Mouse (Mus musculus): ENCODE measurements around the gene Fn1. TPM values are rescaled to one million over a fixed set of nuclear protein-coding genes. Genes with fewer than 3 reads are reported as not detected.

Gene Fn1
- polyA plus RNA-seq, 1 experiment = 299 TPM

- H3K4me3 ChIP-seq (ENCODE audit: insufficient read depth, poor library complexity, severe bottlenecking) = no peak overlapping the region
- peaks cover 71% of the 10 kb centered on the region for H3K36me3 ChIP-seq (ENCODE audit: control insufficient read depth, insufficient read depth)
- H3K79me2 ChIP-seq (ENCODE audit: control insufficient read depth, insufficient read depth) = no peaks in the 10 kb centered on the region
- no peak for TF ChIP-seq FOSL1 (IDR thresholded peaks at IDR 0.05; ENCODE audit: insufficient read depth, low read length, poor library complexity, severe bottlenecking)
- no peak for TF ChIP-seq CTCF (IDR thresholded peaks at IDR 0.05; ENCODE audit: control insufficient read depth, insufficient read depth, insufficient read length)
- TF ChIP-seq CEBPB (IDR thresholded peaks at IDR 0.05; ENCODE audit: low read depth) = no peak
- no peak for TF ChIP-seq MAX (IDR thresholded peaks at IDR 0.05)
- no peak for TF ChIP-seq USF1 (IDR thresholded peaks at IDR 0.05; ENCODE audit: low read depth)
- no peak for TF ChIP-seq MYOD1 (IDR thresholded peaks at IDR 0.05; ENCODE audit: control insufficient read depth, insufficient read length, low read depth)
- no peak for TF ChIP-seq MYOG (IDR thresholded peaks at IDR 0.05; ENCODE audit: control insufficient read depth, extremely low read depth, insufficient read length)
- no peaks in the 10 kb centered on the region for H3K79me3 ChIP-seq (ENCODE audit: low read depth)
- no peaks in the 10 kb centered on the region for H3K27me3 ChIP-seq (ENCODE audit: control insufficient read depth, insufficient read depth, insufficient read length)
- H3ac ChIP-seq (ENCODE audit: control insufficient read depth, insufficient read length, low read depth) = no peak overlapping the region
Measured at GRCm38 (mm10) chr1:71580408-71580807, 72.6 kb downstream of the Fn1 start.

- no peak for TF ChIP-seq MAX (IDR thresholded peaks at IDR 0.05)
- TF ChIP-seq CEBPB (IDR thresholded peaks at IDR 0.05; ENCODE audit: low read depth) = no peak
- TF ChIP-seq USF1 (IDR thresholded peaks at IDR 0.05; ENCODE audit: low read depth) = no peak
- TF ChIP-seq FOSL1 (IDR thresholded peaks at IDR 0.05; ENCODE audit: insufficient read depth, low read length, poor library complexity, severe bottlenecking) = no peak
- no peak for TF ChIP-seq MYOD1 (IDR thresholded peaks at IDR 0.05; ENCODE audit: control insufficient read depth, insufficient read length, low read depth)
- no peak for TF ChIP-seq MYOG (IDR thresholded peaks at IDR 0.05; ENCODE audit: control insufficient read depth, extremely low read depth, insufficient read length)
- TF ChIP-seq CTCF (IDR thresholded peaks at IDR 0.05; ENCODE audit: control insufficient read depth, insufficient read depth, insufficient read length) = no peak
- Histone ChIP-seq H3ac (ENCODE audit: control insufficient read depth, insufficient read length, low read depth) (no peak overlapping the region), H3K27me3 (ENCODE audit: control insufficient read depth, insufficient read depth, insufficient read length) (no peaks in the 10 kb centered on the region), H3K79me3 (ENCODE audit: low read depth) (peaks cover 2% of the 10 kb centered on the region), H3K36me3 (ENCODE audit: control insufficient read depth, insufficient read depth) (peaks cover 72% of the 10 kb centered on the region), H3K79me2 (ENCODE audit: control insufficient read depth, insufficient read depth) (no peaks in the 10 kb centered on the region), H3K4me3 (ENCODE audit: insufficient read depth, poor library complexity, severe bottlenecking) (no peak overlapping the region)
Measured at GRCm38 (mm10) chr1:71579526-71579925, 73.5 kb downstream of the Fn1 start.

- peaks cover 92% of the 10 kb centered on the region for H3K36me3 ChIP-seq (ENCODE audit: control insufficient read depth, insufficient read depth)
- H3K79me3 ChIP-seq (ENCODE audit: low read depth) = peaks cover 2% of the 10 kb centered on the region
- no peak overlapping the region for H3ac ChIP-seq (ENCODE audit: control insufficient read depth, insufficient read length, low read depth)
- H3K4me3 ChIP-seq (ENCODE audit: insufficient read depth, poor library complexity, severe bottlenecking) = no peak overlapping the region
- H3K27me3 ChIP-seq (ENCODE audit: control insufficient read depth, insufficient read depth, insufficient read length) = no peaks in the 10 kb centered on the region
- no peaks in the 10 kb centered on the region for H3K79me2 ChIP-seq (ENCODE audit: control insufficient read depth, insufficient read depth)
- TF ChIP-seq CEBPB (IDR thresholded peaks at IDR 0.05; ENCODE audit: low read depth) (no peak), USF1 (IDR thresholded peaks at IDR 0.05; ENCODE audit: low read depth) (no peak), FOSL1 (IDR thresholded peaks at IDR 0.05; ENCODE audit: insufficient read depth, low read length, poor library complexity, severe bottlenecking) (no peak), MYOD1 (IDR thresholded peaks at IDR 0.05; ENCODE audit: control insufficient read depth, insufficient read length, low read depth) (no peak), MAX (IDR thresholded peaks at IDR 0.05) (no peak), MYOG (IDR thresholded peaks at IDR 0.05; ENCODE audit: control insufficient read depth, extremely low read depth, insufficient read length) (no peak), CTCF (IDR thresholded peaks at IDR 0.05; ENCODE audit: control insufficient read depth, insufficient read depth, insufficient read length) (no peak)
Measured at GRCm38 (mm10) chr1:71576837-71577236, 76.2 kb downstream of the Fn1 start.

GRCm38 (mm10) chr1:71575987-71576386 lies 77.0 kb downstream of the Fn1 start:
- no peaks in the 10 kb centered on the region for H3K27me3 ChIP-seq (ENCODE audit: control insufficient read depth, insufficient read depth, insufficient read length)
- no peaks in the 10 kb centered on the region for H3K79me2 ChIP-seq (ENCODE audit: control insufficient read depth, insufficient read depth)
- H3K36me3 ChIP-seq (ENCODE audit: control insufficient read depth, insufficient read depth) = peaks cover 99% of the 10 kb centered on the region
- peaks cover 2% of the 10 kb centered on the region for H3K79me3 ChIP-seq (ENCODE audit: low read depth)
- H3K4me3 ChIP-seq (ENCODE audit: insufficient read depth, poor library complexity, severe bottlenecking) = no peak overlapping the region
- no peak overlapping the region for H3ac ChIP-seq (ENCODE audit: control insufficient read depth, insufficient read length, low read depth)
- no peak for TF ChIP-seq MYOD1 (IDR thresholded peaks at IDR 0.05; ENCODE audit: control insufficient read depth, insufficient read length, low read depth)
- TF ChIP-seq USF1 (IDR thresholded peaks at IDR 0.05; ENCODE audit: low read depth) = no peak
- TF ChIP-seq MAX (IDR thresholded peaks at IDR 0.05) = no peak
- no peak for TF ChIP-seq CEBPB (IDR thresholded peaks at IDR 0.05; ENCODE audit: low read depth)
- no peak for TF ChIP-seq CTCF (IDR thresholded peaks at IDR 0.05; ENCODE audit: control insufficient read depth, insufficient read depth, insufficient read length)
- TF ChIP-seq MYOG (IDR thresholded peaks at IDR 0.05; ENCODE audit: control insufficient read depth, extremely low read depth, insufficient read length) = no peak
- TF ChIP-seq FOSL1 (IDR thresholded peaks at IDR 0.05; ENCODE audit: insufficient read depth, low read length, poor library complexity, severe bottlenecking) = no peak

GRCm38 (mm10) chr1:71570116-71570515 lies 82.9 kb downstream of the Fn1 start:
- TF ChIP-seq MAX (IDR thresholded peaks at IDR 0.05) = no peak
- TF ChIP-seq FOSL1 (IDR thresholded peaks at IDR 0.05; ENCODE audit: insufficient read depth, low read length, poor library complexity, severe bottlenecking) = no peak
- TF ChIP-seq MYOG (IDR thresholded peaks at IDR 0.05; ENCODE audit: control insufficient read depth, extremely low read depth, insufficient read length) = no peak
- no peak for TF ChIP-seq MYOD1 (IDR thresholded peaks at IDR 0.05; ENCODE audit: control insufficient read depth, insufficient read length, low read depth)
- no peak for TF ChIP-seq USF1 (IDR thresholded peaks at IDR 0.05; ENCODE audit: low read depth)
- TF ChIP-seq CEBPB (IDR thresholded peaks at IDR 0.05; ENCODE audit: low read depth) = no peak
- no peak for TF ChIP-seq CTCF (IDR thresholded peaks at IDR 0.05; ENCODE audit: control insufficient read depth, insufficient read depth, insufficient read length)
- peaks cover 10% of the 10 kb centered on the region for H3K79me2 ChIP-seq (ENCODE audit: control insufficient read depth, insufficient read depth)
- H3ac ChIP-seq (ENCODE audit: control insufficient read depth, insufficient read length, low read depth) = no peak overlapping the region
- H3K79me3 ChIP-seq (ENCODE audit: low read depth) = peaks cover 3% of the 10 kb centered on the region
- peaks cover 97% of the 10 kb centered on the region for H3K36me3 ChIP-seq (ENCODE audit: control insufficient read depth, insufficient read depth)
- H3K4me3 ChIP-seq (ENCODE audit: insufficient read depth, poor library complexity, severe bottlenecking) = no peak overlapping the region
- H3K27me3 ChIP-seq (ENCODE audit: control insufficient read depth, insufficient read depth, insufficient read length) = no peaks in the 10 kb centered on the region
